Mouse (Mus musculus): ENCODE data around the gene Slc17a7. TPM values are rescaled to one million over a fixed set of nuclear protein-coding genes. Genes with fewer than 3 reads are reported as not detected.
"Not testable (repeated sequence)": the region's sequence is repeated elsewhere in the genome, so short reads cannot be mapped to it uniquely, and the experiment has no call there.

The Slc17a7 gene
- polyA plus RNA-seq, 1 experiment from 2014 or later: 7.8 TPM

- Histone ChIP-seq H3K27ac (replicated peaks in 1 of 2; ENCODE audit: control insufficient read depth in 1 of 2, insufficient read depth in 1 of 2, low read depth in 2 of 2, low read length in 2 of 2) (no peak overlapping the region), H3K4me1 (ENCODE audit: control insufficient read depth in 2 of 2, insufficient read depth in 2 of 2, low read length in 2 of 2) (peaks cover 4 to 9% of the 10 kb centered on the region in 2 experiments; a peak in 2 of 4 replicates), H3K9me3 (ENCODE audit: control insufficient read depth, low read length) (no peaks in the 10 kb centered on the region), H3K27me3 (ENCODE audit: control insufficient read depth, insufficient read depth, low read length) (no peaks in the 10 kb centered on the region), H3K36me3 (ENCODE audit: control insufficient read depth, insufficient read depth, low read length) (peaks cover 17% of the 10 kb centered on the region), H3K4me3 (ENCODE audit: control insufficient read depth in 1 of 2, insufficient read depth in 1 of 2, low read depth in 1 of 2, low read length in 2 of 2) (no peak overlapping the region), H3K9ac (ENCODE audit: low read length) (no peak overlapping the region), H3K4me2 (ENCODE audit: low read length) (no peak overlapping the region)
- 55% methylated on average over 11 of the region's 11 CpGs for WGBS
- ATAC-seq (ENCODE audit: insufficient number of reproducible peaks, insufficient read depth, low FRiP score, low read depth): no peak
These were observed 12.4 kb upstream of the Slc17a7 start for GRCm38 (mm10) chr7:45151303-45151702.

DNA sequence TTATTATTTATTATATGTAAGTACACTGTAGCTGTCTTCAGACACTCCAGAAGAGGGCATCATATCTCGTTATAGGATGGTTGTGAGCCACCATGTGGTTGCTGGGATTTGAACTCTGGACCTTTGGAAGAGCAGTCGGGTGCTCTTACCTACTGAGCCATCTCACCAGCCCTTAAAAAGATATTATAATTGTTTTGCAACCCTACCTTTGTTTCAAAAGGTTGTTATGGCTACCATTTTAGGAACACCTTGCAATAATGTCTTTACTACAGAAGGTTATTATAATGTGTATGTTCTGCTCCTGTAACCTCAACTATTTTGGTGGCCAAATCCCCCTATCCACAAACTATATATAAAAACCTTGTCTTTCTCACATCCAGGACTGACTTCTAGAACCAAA is 10.7 kb upstream of the Slc17a7 start:
- H3K4me3 ChIP-seq (ENCODE audit: control insufficient read depth in 1 of 2, insufficient read depth in 1 of 2, low read depth in 1 of 2, low read length in 2 of 2); H3K9ac ChIP-seq (ENCODE audit: low read length); H3K4me1 ChIP-seq (ENCODE audit: control insufficient read depth in 2 of 2, insufficient read depth in 2 of 2, low read length in 2 of 2); H3K9me3 ChIP-seq (ENCODE audit: control insufficient read depth, low read length); H3K27me3 ChIP-seq (ENCODE audit: control insufficient read depth, insufficient read depth, low read length); ATAC-seq (ENCODE audit: insufficient number of reproducible peaks, insufficient read depth, low FRiP score, low read depth); H3K27ac ChIP-seq (replicated peaks in 1 of 2; ENCODE audit: control insufficient read depth in 1 of 2, insufficient read depth in 1 of 2, low read depth in 2 of 2, low read length in 2 of 2): not testable (repeated sequence)
- 96% methylated on average over 2 of the region's 2 CpGs for WGBS
- Histone ChIP-seq H3K36me3 (ENCODE audit: control insufficient read depth, insufficient read depth, low read length) (peaks cover 18% of the 10 kb centered on the region), H3K4me2 (ENCODE audit: low read length) (peak overlapping the region; percentile 74; the same call in 1 of the 2 replicates)

- no peak for ATAC-seq (ENCODE audit: insufficient number of reproducible peaks, insufficient read depth, low FRiP score, low read depth)
- no peaks in the 10 kb centered on the region for H3K27me3 ChIP-seq (ENCODE audit: control insufficient read depth, insufficient read depth, low read length)
- 2% methylated on average over 5 of the region's 5 CpGs for WGBS
- peaks cover 4 to 9% of the 10 kb centered on the region in 2 experiments; a peak in 2 of 4 replicates for H3K4me1 ChIP-seq (ENCODE audit: control insufficient read depth in 2 of 2, insufficient read depth in 2 of 2, low read length in 2 of 2)
- H3K4me2 ChIP-seq (ENCODE audit: low read length): peak overlapping the region; percentile 74
- peak overlapping the region; percentile 78 to 96 for H3K27ac ChIP-seq (replicated peaks in 1 of 2; ENCODE audit: control insufficient read depth in 1 of 2, insufficient read depth in 1 of 2, low read depth in 2 of 2, low read length in 2 of 2)
- peak overlapping the region; percentile 93 for H3K9ac ChIP-seq (ENCODE audit: low read length)
- H3K9me3 ChIP-seq (ENCODE audit: control insufficient read depth, low read length): no peaks in the 10 kb centered on the region
- peak overlapping the region; percentile 63 to 84 for H3K4me3 ChIP-seq (ENCODE audit: control insufficient read depth in 1 of 2, insufficient read depth in 1 of 2, low read depth in 1 of 2, low read length in 2 of 2)
- H3K36me3 ChIP-seq (ENCODE audit: control insufficient read depth, insufficient read depth, low read length): peaks cover 19% of the 10 kb centered on the region
These were observed 10.2 kb upstream of the Slc17a7 start for GRCm38 (mm10) chr7:45153586-45153985.

DNA sequence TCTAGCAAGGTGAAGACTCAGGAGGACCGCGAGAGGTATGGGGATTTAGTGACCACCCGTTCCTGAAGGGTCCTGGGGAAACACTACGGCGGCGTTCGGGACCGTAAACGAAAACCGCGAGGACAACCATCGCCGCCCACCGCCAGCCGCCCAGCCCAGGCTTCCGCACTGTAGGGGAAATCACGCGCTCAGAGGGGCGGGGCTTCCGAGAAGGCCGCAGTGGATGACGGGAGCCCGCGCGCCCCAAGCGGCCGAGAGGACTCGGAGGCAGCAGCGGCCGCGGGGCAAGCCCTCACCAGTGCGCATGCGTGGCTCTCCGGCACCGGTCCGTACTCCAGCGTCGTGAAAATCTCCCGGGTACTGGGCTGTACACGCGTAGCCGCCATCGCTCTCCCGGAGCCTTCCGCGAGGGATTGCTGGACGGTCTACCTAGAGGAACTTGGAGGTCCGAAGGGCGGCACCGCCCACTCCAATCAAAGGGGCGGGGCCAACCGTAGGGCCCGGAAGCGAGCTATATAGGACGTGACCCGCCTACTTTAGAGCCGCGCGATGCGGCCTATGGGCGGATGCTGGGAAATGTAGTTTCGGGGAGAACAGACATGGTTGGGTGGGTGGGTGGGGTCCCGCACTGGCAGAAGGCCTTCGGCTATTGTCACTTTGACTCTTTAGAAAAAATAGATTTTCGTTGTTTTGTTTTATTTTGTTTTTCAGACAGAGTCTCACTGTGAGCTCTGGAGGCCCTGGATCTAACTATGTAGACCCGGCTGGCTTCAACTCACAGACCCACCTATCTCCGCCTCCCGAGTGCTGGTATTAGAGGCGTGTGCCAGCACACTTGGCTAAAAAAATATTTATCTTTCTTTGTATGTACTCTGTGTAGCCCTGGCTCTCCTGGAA is 9.4 kb upstream of the Slc17a7 start, which contains the start of the genes Pih1d1 and Aldh16a1:
TSS of gene Pih1d1 (plus strand) at position 208 of the 897 bp plus-strand sequence.
TSS of gene Aldh16a1 (minus strand) at position 489 of the 897 bp plus-strand sequence.
- WGBS: 4% methylated on average over 64 of the region's 69 CpGs
- peak; percentile 93 for ATAC-seq (ENCODE audit: insufficient number of reproducible peaks, insufficient read depth, low FRiP score, low read depth)
- peak within 1 kb of the TSS; percentile 74 for H3K4me2 ChIP-seq (ENCODE audit: low read length)
- H3K4me1 ChIP-seq (ENCODE audit: control insufficient read depth in 2 of 2, insufficient read depth in 2 of 2, low read length in 2 of 2): peaks cover 4 to 9% of the 10 kb centered on the region in 2 experiments; a peak in 2 of 4 replicates
- H3K27ac ChIP-seq (replicated peaks in 1 of 2; ENCODE audit: control insufficient read depth in 1 of 2, insufficient read depth in 1 of 2, low read depth in 2 of 2, low read length in 2 of 2): peak within 1 kb of the TSS; percentile 96 to 98
- peak within 1 kb of the TSS; percentile 93 for H3K9ac ChIP-seq (ENCODE audit: low read length)
- H3K9me3 ChIP-seq (ENCODE audit: control insufficient read depth, low read length): no peaks in the 10 kb centered on the region
- H3K27me3 ChIP-seq (ENCODE audit: control insufficient read depth, insufficient read depth, low read length): no peaks in the 10 kb centered on the region
- peaks cover 22% of the 10 kb centered on the region for H3K36me3 ChIP-seq (ENCODE audit: control insufficient read depth, insufficient read depth, low read length)
- peak within 1 kb of the TSS; percentile 63 to 84 for H3K4me3 ChIP-seq (ENCODE audit: control insufficient read depth in 1 of 2, insufficient read depth in 1 of 2, low read depth in 1 of 2, low read length in 2 of 2)

DNA sequence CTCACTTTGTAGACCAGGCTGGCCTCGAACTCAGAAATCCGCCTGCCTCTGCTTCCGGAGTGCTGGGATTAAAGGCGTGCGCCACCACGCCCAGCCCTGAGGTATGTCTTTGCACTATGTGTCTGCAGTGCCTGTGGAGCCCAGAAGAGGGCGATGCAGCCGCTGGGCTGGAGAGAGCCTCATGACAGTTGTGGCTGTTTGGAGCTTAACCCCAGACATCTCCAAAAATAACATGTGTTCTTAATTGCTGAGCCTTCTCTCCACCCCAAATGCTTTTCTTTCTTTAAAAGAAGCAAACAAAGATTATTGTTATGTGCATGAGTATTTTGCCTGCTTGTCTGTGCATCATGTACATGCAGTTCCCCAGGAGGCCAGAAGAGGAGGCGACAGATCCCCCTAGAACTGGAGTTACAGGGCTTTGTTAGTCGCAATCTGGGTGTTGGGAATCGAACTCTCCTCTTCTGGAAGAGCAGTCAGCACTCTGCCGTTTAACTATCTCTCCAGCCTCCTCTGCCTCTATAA is 8.7 kb upstream of the Slc17a7 start:
- 77% methylated on average over 12 of the region's 12 CpGs for WGBS
- H3K4me1 ChIP-seq (ENCODE audit: control insufficient read depth in 2 of 2, insufficient read depth in 2 of 2, low read length in 2 of 2): peaks cover 4 to 9% of the 10 kb centered on the region in 2 experiments; a peak in 2 of 4 replicates
- H3K9me3 ChIP-seq (ENCODE audit: control insufficient read depth, low read length): no peaks in the 10 kb centered on the region
- peaks cover 29% of the 10 kb centered on the region for H3K36me3 ChIP-seq (ENCODE audit: control insufficient read depth, insufficient read depth, low read length)
- ATAC-seq (ENCODE audit: insufficient number of reproducible peaks, insufficient read depth, low FRiP score, low read depth): no peak
- peak overlapping the region; percentile 52 for H3K9ac ChIP-seq (ENCODE audit: low read length)
- H3K27me3 ChIP-seq (ENCODE audit: control insufficient read depth, insufficient read depth, low read length): no peaks in the 10 kb centered on the region
- peak overlapping the region; percentile 39 to 63 for H3K4me3 ChIP-seq (ENCODE audit: control insufficient read depth in 1 of 2, insufficient read depth in 1 of 2, low read depth in 1 of 2, low read length in 2 of 2)
- peak overlapping the region in 1 of 2 experiments; percentile 96; a peak in 1 of 4 replicates for H3K27ac ChIP-seq (replicated peaks in 1 of 2; ENCODE audit: control insufficient read depth in 1 of 2, insufficient read depth in 1 of 2, low read depth in 2 of 2, low read length in 2 of 2)
- peak overlapping the region; percentile 74 for H3K4me2 ChIP-seq (ENCODE audit: low read length)

- H3K4me3 ChIP-seq (ENCODE audit: control insufficient read depth in 1 of 2, insufficient read depth in 1 of 2, low read depth in 1 of 2, low read length in 2 of 2): no peak overlapping the region
These were observed 8.2 kb upstream of the Slc17a7 start for GRCm38 (mm10) chr7:45155590-45155989.

GRCm38 (mm10) chr7:45156206-45156605 is 7.5 kb upstream of the Slc17a7 start:
- Histone ChIP-seq H3K4me3 (ENCODE audit: control insufficient read depth in 1 of 2, insufficient read depth in 1 of 2, low read depth in 1 of 2, low read length in 2 of 2) (no peak overlapping the region), H3K4me2 (ENCODE audit: low read length) (no peak overlapping the region), H3K36me3 (ENCODE audit: control insufficient read depth, insufficient read depth, low read length) (peaks cover 39% of the 10 kb centered on the region), H3K27me3 (ENCODE audit: control insufficient read depth, insufficient read depth, low read length) (no peaks in the 10 kb centered on the region), H3K4me1 (ENCODE audit: control insufficient read depth in 2 of 2, insufficient read depth in 2 of 2, low read length in 2 of 2) (peaks cover 4 to 9% of the 10 kb centered on the region in 2 experiments; a peak in 2 of 4 replicates), H3K9ac (ENCODE audit: low read length) (no peak overlapping the region), H3K27ac (replicated peaks in 1 of 2; ENCODE audit: control insufficient read depth in 1 of 2, insufficient read depth in 1 of 2, low read depth in 2 of 2, low read length in 2 of 2) (no peak overlapping the region), H3K9me3 (ENCODE audit: control insufficient read depth, low read length) (no peaks in the 10 kb centered on the region)
- WGBS: 90% methylated on average over 15 of the region's 15 CpGs
- ATAC-seq (ENCODE audit: insufficient number of reproducible peaks, insufficient read depth, low FRiP score, low read depth): no peak

More at GRCm38 (mm10) chr7:45155590-45155989, 8.2 kb upstream of the Slc17a7 start:
- 85% methylated on average over 9 of the region's 9 CpGs for WGBS
- Histone ChIP-seq H3K9me3 (ENCODE audit: control insufficient read depth, low read length) (no peaks in the 10 kb centered on the region), H3K9ac (ENCODE audit: low read length) (no peak overlapping the region), H3K27ac (replicated peaks in 1 of 2; ENCODE audit: control insufficient read depth in 1 of 2, insufficient read depth in 1 of 2, low read depth in 2 of 2, low read length in 2 of 2) (no peak overlapping the region), H3K4me1 (ENCODE audit: control insufficient read depth in 2 of 2, insufficient read depth in 2 of 2, low read length in 2 of 2) (peaks cover 4 to 9% of the 10 kb centered on the region in 2 experiments; a peak in 2 of 4 replicates), H3K27me3 (ENCODE audit: control insufficient read depth, insufficient read depth, low read length) (no peaks in the 10 kb centered on the region), H3K36me3 (ENCODE audit: control insufficient read depth, insufficient read depth, low read length) (peaks cover 35% of the 10 kb centered on the region), H3K4me2 (ENCODE audit: low read length) (no peak overlapping the region)
- no peak for ATAC-seq (ENCODE audit: insufficient number of reproducible peaks, insufficient read depth, low FRiP score, low read depth)

Measured in heart, embryonic 14.5 days (tissue).